ENCODE assay signal across 25 mouse cellular contexts in the genomic region with DNA sequence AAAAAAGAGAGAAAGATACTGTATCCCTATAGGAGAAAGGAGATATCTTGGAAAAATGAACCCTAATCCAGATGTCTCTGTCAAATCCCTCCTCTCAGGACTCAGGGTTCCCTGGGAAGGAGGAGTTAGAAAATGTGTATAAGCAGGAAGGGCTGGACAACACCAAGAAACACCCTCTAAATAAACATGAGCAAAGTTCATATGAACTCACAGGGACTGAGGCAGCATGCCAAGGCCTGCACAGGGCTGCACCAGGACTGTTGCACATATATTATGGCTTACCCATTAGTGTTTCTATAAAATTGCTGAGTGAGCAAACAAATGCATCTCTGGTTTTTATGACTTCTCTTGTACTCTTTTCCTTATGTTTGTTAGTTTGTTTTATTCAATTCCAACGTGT.
DNase-seq lines count a peak whose midpoint lies in the region; ATAC-seq and TF ChIP-seq lines count a peak whose summit lies in the region.
"Had no signal": no experiment of that assay in that cellular context is flagged by ENCODE, and none has a peak within 500 bp of the region (broad histone marks: within the 10 kb centered on the region; RNA-seq: fewer than 3 reads in every experiment).

No protein-coding gene starts in this region.

- no peak for ATAC-seq in liver, embryonic 12.5 days
- peak; percentile 61; the same call in 1 of the 2 replicates for ATAC-seq in stomach, embryonic 14.5 days (ENCODE audit: insufficient number of reproducible peaks, insufficient read depth, low FRiP score, low read depth)
- ATAC-seq in megakaryocyte-erythroid progenitor cell, adult 5-6 weeks (replicated peaks; ENCODE audit: low FRiP score, low TSS enrichment, poor library complexity, severe bottlenecking), result no peak
- no peak for ATAC-seq in hindbrain, postnatal 0 days
- ATAC-seq: inflammation-experienced regulatory T-cells, adult 6 months; midbrain, embryonic 16.5 days had no signal

- H3K36me3 ChIP-seq in liver, adult 2 months (ENCODE audit: control insufficient read depth, insufficient read depth, low read length), result no peaks in the 10 kb centered on the region
- no peaks in the 10 kb centered on the region for H3K36me3 ChIP-seq in liver, embryonic 12.5 days
- no peaks in the 10 kb centered on the region for H3K36me3 ChIP-seq in stomach, embryonic 14.5 days (ENCODE audit: control insufficient read depth, insufficient read depth, low read length)
- H3K36me3 ChIP-seq in hindbrain, postnatal 0 days (ENCODE audit: insufficient read depth, low read length), result no peaks in the 10 kb centered on the region
- H3K36me3 ChIP-seq: embryonic facial prominence, embryonic 13.5 days; forebrain, embryonic 10.5 days; heart, embryonic 13.5 days had no signal

- no peak overlapping the region for H3K27ac ChIP-seq in liver, adult 2 months (replicated peaks; ENCODE audit: insufficient read depth, low read depth, low read length)
- H3K27ac ChIP-seq in liver, embryonic 12.5 days, result no peak overlapping the region
- H3K27ac ChIP-seq in stomach, embryonic 14.5 days (ENCODE audit: low read length), result no peak overlapping the region
- no peak overlapping the region for H3K27ac ChIP-seq in hindbrain, postnatal 0 days
- H3K27ac ChIP-seq: embryonic facial prominence, embryonic 13.5 days; forebrain, embryonic 10.5 days; heart, embryonic 13.5 days; hindbrain, embryonic 14.5 days had no signal

- TF ChIP-seq POLR2A in liver, adult 2 months (IDR thresholded peaks at IDR 0.05; ENCODE audit: extremely low read depth, insufficient read depth, low read length), result no peak

- no peaks in the 10 kb centered on the region for H3K9me3 ChIP-seq in liver, embryonic 12.5 days (replicated peaks)
- no peaks in the 10 kb centered on the region for H3K9me3 ChIP-seq in stomach, embryonic 14.5 days (ENCODE audit: control insufficient read depth, low read depth, low read length)
- H3K9me3 ChIP-seq in hindbrain, postnatal 0 days (ENCODE audit: low read length), result no peaks in the 10 kb centered on the region
- H3K9me3 ChIP-seq: embryonic facial prominence, embryonic 13.5 days; forebrain, embryonic 10.5 days; heart, embryonic 13.5 days had no signal

- no peak overlapping the region for H3K9ac ChIP-seq in liver, adult 2 months (ENCODE audit: low read depth, low read length)
- H3K9ac ChIP-seq in liver, embryonic 12.5 days, result no peak overlapping the region
- no peak overlapping the region for H3K9ac ChIP-seq in stomach, embryonic 14.5 days (replicated peaks; ENCODE audit: low read depth, low read length)
- H3K9ac ChIP-seq in hindbrain, postnatal 0 days (replicated peaks; ENCODE audit: low read length), result no peak overlapping the region
- H3K9ac ChIP-seq: embryonic facial prominence, embryonic 13.5 days; heart, embryonic 13.5 days; hindbrain, embryonic 14.5 days had no signal

- TF ChIP-seq CTCF in liver, adult 2 months (IDR thresholded peaks at IDR 0.05; ENCODE audit: low read depth, low read length), result no peak
- TF ChIP-seq CTCF in hindbrain, postnatal 0 days (IDR thresholded peaks at IDR 0.05; ENCODE audit: low read depth), result no peak

- H3K4me2 ChIP-seq in liver, embryonic 12.5 days, result no peak overlapping the region
- no peak overlapping the region for H3K4me2 ChIP-seq in stomach, embryonic 14.5 days (replicated peaks; ENCODE audit: low read depth, low read length)
- H3K4me2 ChIP-seq in hindbrain, postnatal 0 days (ENCODE audit: low read depth, low read length), result no peak overlapping the region
- H3K4me2 ChIP-seq: embryonic facial prominence, embryonic 13.5 days; heart, embryonic 13.5 days; hindbrain, embryonic 14.5 days; midbrain, embryonic 11.5 days had no signal

- H3K79me2 ChIP-seq in liver, adult 2 months (ENCODE audit: control insufficient read depth, insufficient read depth, low read length), result no peaks in the 10 kb centered on the region

- H3K27me3 ChIP-seq in liver, adult 2 months (ENCODE audit: control insufficient read depth, insufficient read depth, low read length), result no peaks in the 10 kb centered on the region
- no peaks in the 10 kb centered on the region for H3K27me3 ChIP-seq in liver, embryonic 12.5 days (replicated peaks)
- no peaks in the 10 kb centered on the region for H3K27me3 ChIP-seq in stomach, embryonic 14.5 days (ENCODE audit: control insufficient read depth, insufficient read depth, low read length)
- H3K27me3 ChIP-seq in hindbrain, postnatal 0 days (ENCODE audit: insufficient read depth, low read length), result no peaks in the 10 kb centered on the region
- H3K27me3 ChIP-seq: embryonic facial prominence, embryonic 13.5 days; heart, embryonic 13.5 days had no signal

- H3K4me1 ChIP-seq in liver, adult 2 months (ENCODE audit: control insufficient read depth, insufficient read depth, low read length), result no peaks in the 10 kb centered on the region
- H3K4me1 ChIP-seq in liver, embryonic 12.5 days, result no peaks in the 10 kb centered on the region
- H3K4me1 ChIP-seq in stomach, embryonic 14.5 days (ENCODE audit: control insufficient read depth, insufficient read depth, low read length), result no peaks in the 10 kb centered on the region
- no peaks in the 10 kb centered on the region for H3K4me1 ChIP-seq in hindbrain, postnatal 0 days (ENCODE audit: insufficient read depth, low read length)
- H3K4me1 ChIP-seq: embryonic facial prominence, embryonic 13.5 days; forebrain, embryonic 10.5 days; heart, embryonic 13.5 days had no signal

- DNase-seq in liver, adult 2 months (ENCODE audit: extremely low read depth, low read depth, low spot score), result peak; percentile 10
- peak; percentile 7 for DNase-seq in lung, postnatal 10 days
- DNase-seq in lung, postnatal 25 days (ENCODE audit: low spot score), result no peak
- no peak for DNase-seq in hindbrain, postnatal 0 days (ENCODE audit: low spot score)
- DNase-seq: adrenal gland, postnatal 14 days; cerebellum, adult 11 months; cerebellum, adult 9-10 months; gastrocnemius, postnatal 10 days; heart, postnatal 10 days; kidney, adult 9 months; kidney, postnatal 10 days; layer of hippocampus, adult 9-11 months; liver; right cerebral cortex, adult 18-20 months; spleen, adult 18-20 months had no signal

- 58% methylated on average over 1 of the region's 1 CpGs for WGBS in liver, adult 2 months
- 30% methylated on average over 1 of the region's 1 CpGs for WGBS in liver, embryonic 12.5 days (ENCODE audit: insufficient replicate concordance)
- WGBS in stomach, embryonic 14.5 days, result 53% methylated on average over 1 of the region's 1 CpGs
- 57% methylated on average over 1 of the region's 1 CpGs for WGBS in hindbrain, postnatal 0 days

- no peak overlapping the region for H3K4me3 ChIP-seq in liver, adult 2 months (ENCODE audit: insufficient read depth, low read depth, low read length)
- no peak overlapping the region for H3K4me3 ChIP-seq in liver, embryonic 12.5 days
- H3K4me3 ChIP-seq in stomach, embryonic 14.5 days (ENCODE audit: low read depth, low read length), result no peak overlapping the region
- H3K4me3 ChIP-seq in hindbrain, postnatal 0 days (ENCODE audit: low read length), result no peak overlapping the region
- H3K4me3 ChIP-seq: embryonic facial prominence, embryonic 13.5 days; forebrain, embryonic 10.5 days; heart, embryonic 13.5 days had no signal

Comparison
In these comparisons a context has a peak if more than half of its experiments do, and no peak if none do; other contexts are left out.
1. DNase-seq: peak in liver, adult 2 months (single experiment) and lung, postnatal 10 days (single experiment); none in lung, postnatal 25 days (single experiment) and hindbrain, postnatal 0 days (single experiment).